Mouse (Mus musculus): ENCODE results near the gene Cilp. TPM values are rescaled to one million over a fixed set of nuclear protein-coding genes. Genes with fewer than 3 reads are reported as not detected.

The Cilp gene
- polyA plus RNA-seq, 1 experiment from 2014 or later = 0.54 TPM

GRCm38 (mm10) chr9:65294716-65295378 is 29.9 kb downstream of the Cilp start:
- H3K4me1 ChIP-seq (replicated peaks) = peaks cover 17% of the 10 kb centered on the region
- H3K9me3 ChIP-seq = no peaks in the 10 kb centered on the region
- H3K27ac ChIP-seq = peak overlapping the region; percentile 86
- H3K4me3 ChIP-seq (replicated peaks) = peak overlapping the region; percentile 96
- H3K4me2 ChIP-seq = peak overlapping the region; percentile 85
- no peaks in the 10 kb centered on the region for H3K27me3 ChIP-seq
- ATAC-seq (ENCODE audit: insufficient number of reproducible peaks, insufficient read depth, low FRiP score, low TSS enrichment, low read depth) = no peak; the same call in 1 of the 2 replicates
- WGBS = 4% methylated on average over 28 of the region's 28 CpGs
- peak overlapping the region; percentile 93 for H3K9ac ChIP-seq (replicated peaks)
- peaks cover 19% of the 10 kb centered on the region; the same call in 1 of the 2 replicates for H3K36me3 ChIP-seq

GRCm38 (mm10) chr9:65297056-65297455 is 32.1 kb downstream of the Cilp start:
- H3K4me3 ChIP-seq (replicated peaks) = no peak overlapping the region
- 98% methylated on average over 2 of the region's 2 CpGs for WGBS

GRCm38 (mm10) chr9:65298761-65299160 is 33.8 kb downstream of the Cilp start:
- Histone ChIP-seq H3K36me3 (peaks cover 55% of the 10 kb centered on the region), H3K4me2 (no peak overlapping the region), H3K27me3 (no peaks in the 10 kb centered on the region), H3K9ac (replicated peaks) (no peak overlapping the region), H3K4me3 (replicated peaks) (no peak overlapping the region), H3K9me3 (no peaks in the 10 kb centered on the region), H3K27ac (no peak overlapping the region), H3K4me1 (replicated peaks) (peaks cover 12% of the 10 kb centered on the region)
- no peak for ATAC-seq (ENCODE audit: insufficient number of reproducible peaks, insufficient read depth, low FRiP score, low TSS enrichment, low read depth)
- 83% methylated on average over 3 of the region's 3 CpGs for WGBS

More at GRCm38 (mm10) chr9:65297056-65297455, 32.1 kb downstream of the Cilp start:
- H3K36me3 ChIP-seq = peaks cover 38% of the 10 kb centered on the region
- H3K9me3 ChIP-seq = no peaks in the 10 kb centered on the region
- H3K27ac ChIP-seq = no peak overlapping the region
- H3K9ac ChIP-seq (replicated peaks) = no peak overlapping the region
- H3K4me2 ChIP-seq = no peak overlapping the region
- no peaks in the 10 kb centered on the region for H3K27me3 ChIP-seq
- peaks cover 17% of the 10 kb centered on the region for H3K4me1 ChIP-seq (replicated peaks)
- ATAC-seq (ENCODE audit: insufficient number of reproducible peaks, insufficient read depth, low FRiP score, low TSS enrichment, low read depth) = no peak

GRCm38 (mm10) chr9:65299650-65300049 is 34.7 kb downstream of the Cilp start:
- Histone ChIP-seq H3K4me1 (replicated peaks) (peaks cover 12% of the 10 kb centered on the region), H3K4me3 (replicated peaks) (no peak overlapping the region), H3K36me3 (peaks cover 63% of the 10 kb centered on the region), H3K9me3 (no peaks in the 10 kb centered on the region), H3K27ac (no peak overlapping the region), H3K27me3 (no peaks in the 10 kb centered on the region), H3K4me2 (no peak overlapping the region), H3K9ac (replicated peaks) (no peak overlapping the region)
- WGBS = 95% methylated on average over 7 of the region's 7 CpGs
- no peak for ATAC-seq (ENCODE audit: insufficient number of reproducible peaks, insufficient read depth, low FRiP score, low TSS enrichment, low read depth)

GRCm38 (mm10) chr9:65302327-65302983 is 37.5 kb downstream of the Cilp start:
- Histone ChIP-seq H3K9me3 (no peaks in the 10 kb centered on the region), H3K4me1 (replicated peaks) (no peaks in the 10 kb centered on the region), H3K36me3 (peaks cover 80% of the 10 kb centered on the region), H3K9ac (replicated peaks) (no peak overlapping the region), H3K27me3 (no peaks in the 10 kb centered on the region), H3K4me3 (replicated peaks) (no peak overlapping the region), H3K4me2 (no peak overlapping the region), H3K27ac (no peak overlapping the region)
- ATAC-seq (ENCODE audit: insufficient number of reproducible peaks, insufficient read depth, low FRiP score, low TSS enrichment, low read depth) = no peak
- 93% methylated on average over 4 of the region's 4 CpGs for WGBS

GRCm38 (mm10) chr9:65303586-65303985 is 38.6 kb downstream of the Cilp start:
- ATAC-seq (ENCODE audit: insufficient number of reproducible peaks, insufficient read depth, low FRiP score, low TSS enrichment, low read depth) = no peak
- Histone ChIP-seq H3K4me3 (replicated peaks) (no peak overlapping the region), H3K27ac (no peak overlapping the region), H3K36me3 (peaks cover 84% of the 10 kb centered on the region), H3K9ac (replicated peaks) (no peak overlapping the region), H3K27me3 (no peaks in the 10 kb centered on the region), H3K4me1 (replicated peaks) (no peaks in the 10 kb centered on the region), H3K9me3 (no peaks in the 10 kb centered on the region), H3K4me2 (no peak overlapping the region)
- WGBS = over 99% methylated on average over 4 of the region's 4 CpGs

GRCm38 (mm10) chr9:65304300-65304699 is 39.3 kb downstream of the Cilp start:
- H3K27ac ChIP-seq = no peak overlapping the region
- no peak overlapping the region for H3K4me2 ChIP-seq
- no peaks in the 10 kb centered on the region for H3K9me3 ChIP-seq
- H3K9ac ChIP-seq (replicated peaks) = no peak overlapping the region
- no peaks in the 10 kb centered on the region for H3K4me1 ChIP-seq (replicated peaks)
- WGBS = 74% methylated on average over 4 of the region's 4 CpGs
- H3K4me3 ChIP-seq (replicated peaks) = no peak overlapping the region
- H3K27me3 ChIP-seq = no peaks in the 10 kb centered on the region
- ATAC-seq (ENCODE audit: insufficient number of reproducible peaks, insufficient read depth, low FRiP score, low TSS enrichment, low read depth) = no peak
- peaks cover 91% of the 10 kb centered on the region for H3K36me3 ChIP-seq

- WGBS = 95% methylated on average over 2 of the region's 2 CpGs
- H3K4me3 ChIP-seq (replicated peaks) = no peak overlapping the region
- H3K4me2 ChIP-seq = no peak overlapping the region
- no peaks in the 10 kb centered on the region for H3K9me3 ChIP-seq
- no peaks in the 10 kb centered on the region for H3K4me1 ChIP-seq (replicated peaks)
- H3K9ac ChIP-seq (replicated peaks) = no peak overlapping the region
- no peak for ATAC-seq (ENCODE audit: insufficient number of reproducible peaks, insufficient read depth, low FRiP score, low TSS enrichment, low read depth)
- H3K27ac ChIP-seq = no peak overlapping the region
- H3K27me3 ChIP-seq = no peaks in the 10 kb centered on the region
- H3K36me3 ChIP-seq = peaks cover 85% of the 10 kb centered on the region
Observed at GRCm38 (mm10) chr9:65306672-65307071, 41.7 kb downstream of the Cilp start.

- H3K4me2 ChIP-seq = no peak overlapping the region
- no peak overlapping the region for H3K9ac ChIP-seq (replicated peaks)
- no peaks in the 10 kb centered on the region for H3K9me3 ChIP-seq
- H3K27ac ChIP-seq = no peak overlapping the region
- H3K27me3 ChIP-seq = no peaks in the 10 kb centered on the region
- no peak overlapping the region for H3K4me3 ChIP-seq (replicated peaks)
- WGBS = 97% methylated on average over 1 of the region's 1 CpGs
- H3K36me3 ChIP-seq = peaks cover 84% of the 10 kb centered on the region
- no peaks in the 10 kb centered on the region for H3K4me1 ChIP-seq (replicated peaks)
- ATAC-seq (ENCODE audit: insufficient number of reproducible peaks, insufficient read depth, low FRiP score, low TSS enrichment, low read depth) = no peak
Observed at GRCm38 (mm10) chr9:65308011-65308410, 43.0 kb downstream of the Cilp start.

GRCm38 (mm10) chr9:65312669-65313357 is 47.8 kb downstream of the Cilp start:
- 0 out of 2 replicates have a peak, but pooled peaks have one; percentile 59 for ATAC-seq (ENCODE audit: insufficient number of reproducible peaks, insufficient read depth, low FRiP score, low TSS enrichment, low read depth)
- H3K9ac ChIP-seq (replicated peaks) = no peak overlapping the region
- peaks cover 75% of the 10 kb centered on the region for H3K36me3 ChIP-seq
- no peaks in the 10 kb centered on the region for H3K4me1 ChIP-seq (replicated peaks)
- H3K4me3 ChIP-seq (replicated peaks) = no peak overlapping the region
- H3K4me2 ChIP-seq = no peak overlapping the region
- WGBS = 98% methylated on average over 4 of the region's 4 CpGs
- H3K27ac ChIP-seq = no peak overlapping the region
- no peaks in the 10 kb centered on the region for H3K9me3 ChIP-seq
- no peaks in the 10 kb centered on the region for H3K27me3 ChIP-seq

GRCm38 (mm10) chr9:65313846-65314245 is 48.9 kb downstream of the Cilp start:
- Histone ChIP-seq H3K27me3 (no peaks in the 10 kb centered on the region), H3K4me2 (no peak overlapping the region), H3K9ac (replicated peaks) (no peak overlapping the region), H3K9me3 (no peaks in the 10 kb centered on the region), H3K4me3 (replicated peaks) (no peak overlapping the region), H3K36me3 (peaks cover 73% of the 10 kb centered on the region), H3K27ac (no peak overlapping the region), H3K4me1 (replicated peaks) (no peaks in the 10 kb centered on the region)
- WGBS = 95% methylated on average over 1 of the region's 1 CpGs
- ATAC-seq (ENCODE audit: insufficient number of reproducible peaks, insufficient read depth, low FRiP score, low TSS enrichment, low read depth) = no peak

All from limb, embryonic 12.5 days (tissue).